Mouse (Mus musculus): ENCODE measurements around the gene Dstyk.

Gene Dstyk

DNA sequence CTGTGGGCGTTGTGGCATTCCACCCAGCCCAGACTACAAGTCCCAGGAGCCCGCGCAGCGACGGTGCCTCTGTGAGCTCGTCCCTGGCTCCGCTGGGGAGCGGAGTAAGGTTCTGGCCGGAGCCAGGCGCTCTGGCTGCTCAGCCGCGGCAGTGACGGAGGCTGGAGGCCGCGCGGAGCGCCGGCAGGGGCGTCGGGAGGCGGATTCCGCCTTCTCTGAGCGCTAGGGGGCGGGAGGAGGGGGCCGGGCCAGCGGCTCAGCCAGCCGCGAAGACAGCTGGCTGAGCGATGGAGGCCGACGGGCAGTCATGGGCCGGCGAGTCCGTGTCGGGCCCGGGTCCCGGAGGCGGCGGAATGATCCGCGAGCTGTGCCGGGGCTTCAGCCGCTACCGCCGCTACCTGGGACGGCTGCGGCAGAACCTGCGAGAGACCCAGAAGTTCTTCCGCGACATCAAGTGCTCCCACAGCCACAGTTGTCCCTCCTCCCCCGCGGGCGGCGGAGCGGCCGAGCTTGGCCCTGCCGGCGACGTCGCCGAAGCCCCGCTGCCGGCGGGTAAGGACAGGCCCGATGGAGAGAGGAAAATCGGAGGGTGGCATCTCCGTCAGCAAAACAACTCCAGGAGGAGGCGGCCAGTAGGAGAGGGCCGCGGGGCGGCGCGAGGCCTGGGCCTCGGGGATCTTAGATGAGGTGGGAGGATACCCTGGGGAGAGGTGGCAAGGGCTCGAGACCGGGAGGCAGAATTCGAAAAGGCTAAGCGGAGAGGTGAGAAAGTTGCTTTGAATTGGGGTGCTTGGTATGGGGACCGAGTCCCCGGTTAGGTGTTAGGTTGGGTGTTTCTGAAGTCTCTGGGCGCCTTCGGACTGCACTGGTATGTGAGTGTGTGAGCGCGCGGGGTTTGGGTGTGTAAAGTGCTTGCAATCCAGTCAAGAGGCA, at the start of gene Dstyk:
TSS of gene Dstyk (plus strand) at position 237 of the 933 bp plus-strand sequence.
- CTCF ChIA-PET, result no interaction called here

- CTCF ChIA-PET, result interaction anchor here (1.1 kb wide), 1 partner anchor 112 kb away, joined by 3 read pairs; no protein-coding TSS in a partner anchor
These were observed 49.5 kb upstream of the Dstyk start for GRCm38 (mm10) chr1:132367692-132368506.

DNA sequence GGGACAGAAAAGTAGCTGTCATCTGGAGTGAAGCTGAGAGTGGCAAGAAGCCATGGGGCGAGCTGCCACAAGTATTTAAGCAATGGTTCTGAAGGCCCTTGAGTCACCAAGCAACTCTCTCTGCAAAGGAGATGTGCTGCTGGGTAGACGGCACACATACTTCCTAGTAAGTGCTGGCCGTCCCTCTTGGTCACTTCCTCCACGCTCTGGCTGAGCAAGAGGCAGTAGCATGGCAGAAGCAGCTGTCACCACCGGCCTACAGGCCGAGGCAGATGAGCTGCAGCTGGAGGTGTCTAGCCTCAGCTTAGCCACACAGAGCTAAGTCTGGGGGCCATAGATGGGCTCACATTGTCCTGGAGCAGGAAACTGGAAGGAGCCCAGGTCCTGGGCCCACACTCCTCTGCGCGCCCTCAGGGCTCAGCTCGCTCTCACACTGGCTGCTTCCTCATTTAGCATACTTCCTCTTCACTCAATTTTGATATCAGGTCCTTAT, 46.6 kb upstream of the Dstyk start:
- CTCF ChIA-PET, result interaction anchor here (0.6 kb wide), 1 partner anchor 55 kb away, joined by 4 read pairs; no protein-coding TSS in a partner anchor

- CTCF ChIA-PET, result interaction anchor here (0.6 kb wide), 1 partner anchor 298 kb away, joined by 3 read pairs; no protein-coding TSS in a partner anchor
These were observed 45.9 kb upstream of the Dstyk start for GRCm38 (mm10) chr1:132371298-132372081.

DNA sequence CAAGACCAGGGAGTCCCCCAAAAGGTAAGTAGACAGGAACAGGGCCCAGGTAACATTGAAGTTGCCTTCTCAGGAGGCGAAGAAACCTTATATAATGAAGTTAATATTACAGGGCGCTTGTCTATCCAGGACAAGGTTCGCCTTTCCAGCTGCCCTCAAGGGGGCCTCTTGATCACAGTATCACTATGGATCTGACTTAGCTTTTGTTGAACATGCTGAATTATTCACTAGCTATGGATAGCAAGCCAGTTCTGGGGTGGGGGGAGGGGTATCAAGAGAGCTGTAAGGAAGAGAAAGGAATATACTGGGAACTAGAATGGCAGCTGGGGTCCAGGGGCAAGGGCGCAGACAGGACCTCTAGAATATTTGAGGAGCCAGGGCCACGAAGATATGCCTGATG, 45.0 kb upstream of the Dstyk start:
- CTCF ChIA-PET, result interaction anchor here (0.6 kb wide), 1 partner anchor 299 kb away, joined by 3 read pairs; no protein-coding TSS in a partner anchor

DNA sequence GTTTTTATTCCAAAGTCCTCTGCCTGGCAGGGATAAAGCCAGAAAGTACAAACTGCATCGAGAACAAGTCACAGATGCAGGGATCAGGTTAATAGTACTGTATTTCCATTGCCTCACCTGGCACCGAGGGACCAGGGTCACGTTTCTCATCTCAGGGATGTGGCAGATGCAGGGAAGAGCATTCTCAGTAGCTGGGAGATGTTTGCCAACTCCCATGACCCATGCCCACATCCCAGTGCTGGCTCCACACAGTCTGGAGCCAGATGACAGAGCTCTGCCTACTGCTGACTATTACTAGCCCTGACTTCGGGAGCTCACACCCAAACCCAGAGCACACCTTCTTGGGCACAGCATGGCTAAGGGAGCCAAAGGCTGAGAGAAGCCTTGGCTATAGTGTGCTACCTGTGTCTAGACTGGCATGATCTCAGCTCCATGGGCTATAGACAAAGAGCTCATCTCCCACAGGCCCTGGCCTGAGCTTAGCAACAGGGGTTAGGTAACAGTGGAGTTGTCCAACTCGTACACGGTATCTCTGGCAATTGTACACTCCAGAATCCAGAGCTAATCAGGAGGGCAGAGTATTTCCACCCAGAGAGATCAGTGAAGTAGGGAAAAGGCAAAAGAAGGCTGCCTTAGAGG, 44.3 kb upstream of the Dstyk start:
- CTCF ChIA-PET, result no interaction called here

DNA sequence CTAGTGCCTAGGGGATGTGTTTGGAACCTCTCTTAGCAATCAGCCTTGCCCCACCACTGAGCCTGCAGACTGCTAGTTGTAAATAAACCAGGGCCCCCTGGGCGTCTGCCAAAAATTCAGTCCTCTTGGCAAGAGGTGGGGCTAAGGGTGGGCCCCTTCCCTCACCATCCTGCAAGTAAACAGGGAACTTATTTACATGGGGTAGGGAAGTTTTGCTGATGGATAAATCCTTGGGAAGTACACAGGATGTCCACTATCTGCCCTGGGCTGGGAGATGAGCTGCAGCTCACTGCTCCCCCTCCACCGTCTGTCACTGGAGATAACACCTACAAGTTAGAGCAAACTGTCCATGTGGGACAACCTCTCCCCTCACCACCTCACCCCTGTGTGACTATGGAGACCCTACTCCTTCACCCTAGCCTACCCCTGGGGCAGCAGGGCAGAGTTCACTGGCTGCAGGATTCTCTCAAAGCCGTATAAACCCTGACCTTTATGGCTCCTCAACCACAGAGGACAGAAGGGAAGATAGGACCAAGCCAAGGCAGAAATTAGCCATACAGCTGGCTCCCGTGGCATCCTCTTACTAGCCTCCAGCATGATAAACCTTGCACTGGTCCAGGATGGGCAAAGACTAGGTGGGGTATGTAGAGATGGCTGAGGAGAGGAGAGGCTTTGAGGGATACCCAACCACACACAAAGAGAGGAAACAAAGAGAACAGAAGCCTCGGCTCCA, 43.0 kb upstream of the Dstyk start:
- CTCF ChIA-PET, result no interaction called here

- CTCF ChIA-PET, result no interaction called here
These were observed 42.5 kb upstream of the Dstyk start for GRCm38 (mm10) chr1:132374873-132375244.

DNA sequence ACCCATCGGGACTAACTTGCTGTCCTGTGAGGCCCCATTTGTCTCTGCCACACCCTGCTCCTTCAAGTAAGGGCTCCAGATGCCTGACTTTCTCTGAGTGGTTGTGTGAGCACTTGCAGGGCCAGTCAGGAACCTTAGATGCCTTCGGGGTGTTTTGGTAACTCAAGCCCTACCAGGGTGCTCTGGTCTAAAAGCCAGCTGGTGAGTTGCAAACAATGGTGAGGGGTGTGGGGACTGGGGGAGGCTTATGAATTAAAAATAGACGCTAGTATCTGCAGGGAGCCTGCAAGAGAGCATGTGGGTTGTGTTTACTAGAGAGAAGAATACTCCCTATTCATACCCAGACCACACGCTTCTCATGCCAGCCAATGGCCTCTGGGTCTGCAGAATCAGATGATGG, 42.1 kb upstream of the Dstyk start:
- CTCF ChIA-PET, result no interaction called here

DNA sequence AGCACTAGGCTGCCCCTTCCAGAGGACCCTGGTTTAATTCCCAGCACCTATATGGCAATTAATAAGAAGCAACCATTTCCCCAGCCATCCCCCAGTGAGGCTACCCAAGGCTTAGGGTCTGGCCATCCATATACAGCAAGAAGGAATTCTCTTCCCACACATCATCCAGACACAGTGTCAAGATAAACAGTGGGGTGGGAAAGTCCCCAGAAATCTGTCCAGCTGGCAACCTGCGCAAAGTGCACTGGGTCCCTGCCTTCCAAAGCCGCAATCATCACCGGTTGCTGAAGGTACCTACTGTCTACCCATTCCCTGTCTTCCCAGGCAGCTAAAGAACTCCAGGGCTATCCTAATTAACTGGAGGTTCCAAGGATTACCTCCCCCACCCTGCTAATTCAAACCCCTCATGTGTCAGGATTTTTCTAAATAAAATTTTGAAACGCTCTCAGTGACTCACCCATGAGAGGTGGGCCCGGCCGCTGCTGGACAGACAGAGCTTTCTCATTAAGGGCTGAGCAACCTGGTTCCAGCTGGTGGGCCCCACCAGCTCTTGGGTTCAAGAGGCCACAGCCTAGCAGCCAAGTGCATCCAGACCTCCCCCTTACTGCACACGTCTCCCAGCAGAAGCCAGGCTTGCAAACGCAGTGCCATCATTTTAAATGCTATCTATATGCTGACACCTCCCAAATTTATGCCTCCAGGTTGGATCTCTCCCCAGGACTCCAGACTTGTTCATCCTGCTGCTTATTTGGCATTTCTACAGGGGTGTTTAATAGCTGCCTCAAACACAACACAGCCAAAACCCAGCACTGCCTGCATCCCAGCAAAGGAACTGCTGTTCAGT, 40.9 kb upstream of the Dstyk start:
- CTCF ChIA-PET, result interaction anchor here (0.6 kb wide), 2 partner anchors 21 to 63 kb away, joined by 3 to 4 read pairs; no protein-coding TSS in a partner anchor

DNA sequence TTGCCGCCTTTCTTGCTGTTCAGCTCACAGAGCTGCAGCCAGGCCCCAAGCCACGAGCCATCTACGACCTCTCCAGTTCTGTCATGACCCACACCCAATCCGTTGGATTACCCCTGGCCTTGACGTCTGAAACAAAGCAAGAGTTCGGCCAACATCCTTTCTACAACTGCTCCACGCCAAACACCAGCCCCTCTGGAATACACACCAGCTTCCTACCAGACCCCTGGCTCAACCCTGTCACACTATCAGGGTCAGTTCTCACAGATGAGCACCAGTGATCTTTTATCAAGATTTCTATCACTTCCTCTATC, 40.3 kb upstream of the Dstyk start:
- CTCF ChIA-PET, result interaction anchor here (0.6 kb wide), 2 partner anchors 20 to 62 kb away, joined by 3 to 4 read pairs; no protein-coding TSS in a partner anchor

DNA sequence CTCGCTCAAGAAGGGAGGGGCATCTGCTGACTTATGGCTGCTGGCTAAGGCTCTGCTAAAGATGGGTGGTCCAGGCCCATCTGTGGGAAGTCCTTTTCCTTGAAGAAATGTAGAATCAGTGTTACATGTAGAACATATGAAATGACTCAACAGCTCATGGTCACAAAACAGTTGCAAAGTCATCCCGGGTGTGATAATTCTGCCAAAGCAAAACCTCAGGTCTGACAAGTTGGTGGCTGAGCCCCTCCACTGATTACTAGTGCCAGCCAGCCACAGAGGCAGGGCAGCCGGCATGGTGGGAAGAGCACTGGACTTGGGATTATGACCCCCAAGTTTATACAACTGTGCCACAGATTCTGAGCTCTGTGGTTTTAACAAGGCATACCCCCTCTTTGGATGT, 39.5 kb upstream of the Dstyk start:
- CTCF ChIA-PET, result interaction anchor here (0.8 kb wide), 1 partner anchor 12 kb away, joined by 3 read pairs; no protein-coding TSS in a partner anchor

GRCm38 (mm10) chr1:132380550-132381100, 36.7 kb upstream of the Dstyk start:
- CTCF ChIA-PET, result no interaction called here

DNA sequence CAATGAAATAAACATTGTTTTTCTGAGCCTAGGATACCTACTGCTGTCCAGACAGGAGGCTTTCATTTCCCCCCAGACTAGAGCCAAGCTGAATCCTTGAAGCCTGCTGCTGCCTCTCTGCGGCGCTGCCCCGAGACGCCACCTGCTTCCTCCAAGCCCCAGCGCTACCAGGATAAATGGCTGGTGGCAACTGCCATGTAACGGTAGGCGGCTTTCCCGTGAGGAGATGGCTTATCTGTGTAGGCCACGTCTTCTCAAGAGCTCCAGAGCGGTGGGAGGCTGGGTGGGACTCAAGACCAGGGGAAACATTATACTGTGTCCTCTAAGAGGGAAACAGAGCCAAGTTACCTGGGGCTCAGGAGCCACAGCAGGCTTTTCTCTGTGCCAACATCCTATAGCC, 35.4 kb upstream of the Dstyk start:
- CTCF ChIA-PET, result no interaction called here

DNA sequence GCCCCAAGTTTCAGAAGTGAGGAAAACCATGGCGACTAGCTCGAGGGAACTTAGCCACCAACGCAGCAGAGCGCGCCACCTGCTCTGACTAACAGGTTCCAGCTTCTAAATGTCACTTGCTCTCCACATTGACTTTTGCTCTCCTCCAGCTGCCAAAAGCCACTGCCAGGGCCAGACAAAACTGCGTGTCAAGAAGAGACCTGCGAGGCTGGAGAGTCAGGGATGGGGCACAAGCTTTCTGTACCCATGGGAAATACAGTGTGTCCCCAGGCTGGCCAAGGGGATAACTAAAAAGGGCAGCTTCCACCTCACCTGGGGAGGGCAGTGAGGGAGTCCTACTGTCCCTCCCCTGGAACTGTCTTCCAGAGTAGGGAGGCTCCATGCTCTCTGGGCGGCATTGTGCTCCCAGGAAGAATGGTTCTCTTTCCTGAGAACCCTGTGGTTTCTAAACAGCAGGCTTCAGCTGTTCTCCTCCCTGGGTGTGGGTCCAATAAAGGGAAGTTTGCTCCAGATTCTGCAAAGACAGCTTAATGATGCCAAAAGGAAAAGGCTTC, 33.3 kb upstream of the Dstyk start:
- CTCF ChIA-PET, result interaction anchor here (0.6 kb wide), 1 partner anchor 305 kb away, joined by 3 read pairs; no protein-coding TSS in a partner anchor

DNA sequence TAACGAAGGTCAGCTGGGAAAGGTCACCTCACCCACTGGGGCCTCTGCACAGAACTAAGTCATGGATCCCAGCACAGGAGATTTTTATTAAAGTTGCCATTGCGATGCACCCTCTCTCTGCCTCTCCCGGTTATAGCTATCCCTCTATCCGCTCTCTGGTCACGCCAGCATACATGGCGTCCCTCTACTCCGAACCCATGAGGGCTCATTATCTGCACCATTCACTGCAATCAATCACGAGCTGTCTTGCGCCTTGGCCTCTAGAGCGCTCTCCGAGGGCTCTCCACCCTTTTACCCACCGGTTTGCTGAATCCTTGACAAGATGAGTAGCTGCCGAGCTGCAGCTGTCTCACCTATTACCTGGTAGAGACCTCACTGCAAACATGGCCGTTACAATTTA, 32.1 kb upstream of the Dstyk start:
- CTCF ChIA-PET, result interaction anchor here (0.8 kb wide), 1 partner anchor 141 kb away, joined by 7 read pairs; no protein-coding TSS in a partner anchor

GRCm38 (mm10) chr1:132385711-132386110, 31.6 kb upstream of the Dstyk start:
- CTCF ChIA-PET, result no interaction called here

DNA sequence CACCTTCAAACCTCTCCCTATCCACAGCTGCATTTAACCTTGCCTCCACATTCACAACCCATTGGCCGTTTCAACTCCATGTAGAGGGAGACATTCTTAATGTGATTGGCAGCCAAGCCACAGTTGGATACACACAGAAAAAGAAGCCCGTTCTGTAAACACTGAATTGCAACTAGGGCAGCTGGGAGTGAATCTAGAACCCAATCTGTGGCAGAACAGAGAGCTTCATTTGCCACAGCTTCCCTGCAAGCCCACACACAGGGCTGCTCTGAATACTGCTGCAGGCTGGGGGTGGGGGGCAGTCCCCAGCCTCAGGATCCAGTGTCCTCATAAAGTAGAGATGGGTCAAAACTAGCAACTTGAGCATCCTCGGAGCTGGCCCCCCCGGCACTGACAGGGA, 31.1 kb upstream of the Dstyk start:
- CTCF ChIA-PET, result no interaction called here

GRCm38 (mm10) chr1:132387943-132388342, 29.4 kb upstream of the Dstyk start:
- CTCF ChIA-PET, result interaction anchor here (0.6 to 0.7 kb wide), 2 partner anchors 308 to 1452 kb away, joined by 3 to 13 read pairs; no protein-coding TSS in a partner anchor

Measured in spleen, embryonic (tissue).